Mouse (Mus musculus): ENCODE results near the gene Cdkn2d. TPM values are rescaled to one million over a fixed set of nuclear protein-coding genes. Genes with fewer than 3 reads are reported as not detected.
A peak's percentile ranks its signal among the peaks of the same experiment; 100 is the strongest.

Cdkn2d gene
- polyA plus RNA-seq, 1 experiment, result 11.6 TPM

- Histone ChIP-seq H3K27ac (ENCODE audit: insufficient read depth, low read length) (peak overlapping the region; percentile 77), H3K27me3 (ENCODE audit: control insufficient read depth, insufficient read depth, low read length, poor library complexity, severe bottlenecking) (no peaks in the 10 kb centered on the region), H3K4me3 (ENCODE audit: low read depth, low read length) (no peak overlapping the region), H3K4me1 (ENCODE audit: control insufficient read depth, insufficient read depth, low read length) (peaks cover 4% of the 10 kb centered on the region), H3K9ac (ENCODE audit: low read depth, poor library complexity, severe bottlenecking) (peak overlapping the region; percentile 56; the same call in 1 of the 2 replicates), H3K9me3 (replicated peaks; ENCODE audit: control insufficient read depth, insufficient read depth, low read length, poor library complexity, severe bottlenecking) (no peaks in the 10 kb centered on the region), H3K36me3 (ENCODE audit: control insufficient read depth, insufficient read depth, low read length, poor library complexity, severe bottlenecking) (no peaks in the 10 kb centered on the region)
- TF ChIP-seq EP300 (IDR thresholded peaks at IDR 0.05; ENCODE audit: insufficient read depth, low read depth, low read length) (no peak), CTCF (IDR thresholded peaks at IDR 0.05; ENCODE audit: low read depth, low read length) (no peak), POLR2A (IDR thresholded peaks at IDR 0.05; ENCODE audit: insufficient read depth, low read length) (no peak)
These were observed 23.3 kb upstream of the Cdkn2d start for GRCm38 (mm10) chr9:21314367-21315140.

GRCm38 (mm10) chr9:21313394-21313793, 22.2 kb upstream of the Cdkn2d start:
- Histone ChIP-seq H3K36me3 (ENCODE audit: control insufficient read depth, insufficient read depth, low read length, poor library complexity, severe bottlenecking) (no peaks in the 10 kb centered on the region), H3K27ac (ENCODE audit: insufficient read depth, low read length) (no peak overlapping the region), H3K4me3 (ENCODE audit: low read depth, low read length) (no peak overlapping the region), H3K9ac (ENCODE audit: low read depth, poor library complexity, severe bottlenecking) (no peak overlapping the region), H3K27me3 (ENCODE audit: control insufficient read depth, insufficient read depth, low read length, poor library complexity, severe bottlenecking) (no peaks in the 10 kb centered on the region), H3K4me1 (ENCODE audit: control insufficient read depth, insufficient read depth, low read length) (peaks cover 4% of the 10 kb centered on the region), H3K9me3 (replicated peaks; ENCODE audit: control insufficient read depth, insufficient read depth, low read length, poor library complexity, severe bottlenecking) (no peaks in the 10 kb centered on the region)
- 0 out of 2 replicates have a peak, but pooled peaks have one; percentile 20 for TF ChIP-seq EP300 (IDR thresholded peaks at IDR 0.05; ENCODE audit: insufficient read depth, low read depth, low read length)
- peak; percentile 89 for TF ChIP-seq CTCF (IDR thresholded peaks at IDR 0.05; ENCODE audit: low read depth, low read length)
- TF ChIP-seq POLR2A (IDR thresholded peaks at IDR 0.05; ENCODE audit: insufficient read depth, low read length), result no peak

DNA sequence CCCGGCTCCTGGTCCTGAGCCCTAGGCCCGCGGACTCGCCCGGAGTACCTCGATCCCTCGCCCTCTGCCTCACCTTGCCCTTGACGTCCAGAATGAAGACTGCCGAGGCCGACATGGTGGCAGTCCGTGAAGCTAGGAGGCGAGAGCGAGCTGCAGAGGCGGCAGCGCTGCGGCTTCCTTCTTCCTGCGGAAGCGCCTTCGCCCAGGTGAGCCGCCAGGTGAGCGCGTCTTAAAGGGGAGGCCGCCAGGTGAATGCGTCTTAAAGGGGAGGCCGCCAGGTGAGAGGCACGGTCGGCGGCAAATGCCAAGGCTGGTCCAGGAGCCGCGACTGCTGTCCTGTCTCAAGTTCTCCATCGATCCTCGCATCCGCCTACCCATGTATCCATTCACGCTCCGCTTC, 20.9 kb upstream of the Cdkn2d start, which contains the start of gene Ap1m2:
TSS of gene Ap1m2 (minus strand) at position 204 of the 400 bp plus-strand sequence.
- TF ChIP-seq POLR2A (IDR thresholded peaks at IDR 0.05; ENCODE audit: insufficient read depth, low read length) (no peak), EP300 (IDR thresholded peaks at IDR 0.05; ENCODE audit: insufficient read depth, low read depth, low read length) (no peak), CTCF (IDR thresholded peaks at IDR 0.05; ENCODE audit: low read depth, low read length) (no peak)
- Histone ChIP-seq H3K4me1 (ENCODE audit: control insufficient read depth, insufficient read depth, low read length) (peaks cover 4% of the 10 kb centered on the region), H3K27me3 (ENCODE audit: control insufficient read depth, insufficient read depth, low read length, poor library complexity, severe bottlenecking) (no peaks in the 10 kb centered on the region), H3K27ac (ENCODE audit: insufficient read depth, low read length) (no peak within 1 kb of the TSS), H3K9me3 (replicated peaks; ENCODE audit: control insufficient read depth, insufficient read depth, low read length, poor library complexity, severe bottlenecking) (no peaks in the 10 kb centered on the region), H3K4me3 (ENCODE audit: low read depth, low read length) (peak within 1 kb of the TSS; percentile 83), H3K9ac (ENCODE audit: low read depth, poor library complexity, severe bottlenecking) (peak within 1 kb of the TSS; percentile 54), H3K36me3 (ENCODE audit: control insufficient read depth, insufficient read depth, low read length, poor library complexity, severe bottlenecking) (no peaks in the 10 kb centered on the region)

DNA sequence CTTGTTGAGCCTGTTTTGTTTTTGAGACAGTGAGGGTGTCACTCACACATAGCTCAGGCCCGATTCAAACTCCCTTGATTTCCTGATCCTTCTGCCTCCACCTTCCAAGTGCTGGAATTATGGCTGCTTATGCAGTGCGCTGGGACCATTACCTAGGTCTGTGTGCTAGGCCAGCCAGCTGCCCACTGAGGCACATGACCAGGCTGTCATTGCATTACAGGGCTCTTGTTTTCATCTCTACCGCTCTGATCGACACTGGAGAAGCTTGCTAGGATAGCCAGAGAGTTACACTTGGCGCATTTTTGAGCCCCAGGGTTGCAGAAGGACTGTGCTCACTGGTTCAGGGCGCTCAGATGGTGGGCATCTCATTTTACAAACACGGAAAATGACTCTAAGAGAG, 20.5 kb upstream of the Cdkn2d start:
- peaks cover 4% of the 10 kb centered on the region for H3K4me1 ChIP-seq (ENCODE audit: control insufficient read depth, insufficient read depth, low read length)
- peak overlapping the region; percentile 54 for H3K9ac ChIP-seq (ENCODE audit: low read depth, poor library complexity, severe bottlenecking)

GRCm38 (mm10) chr9:21309150-21309741, 18.0 kb upstream of the Cdkn2d start:
- Histone ChIP-seq H3K27ac (ENCODE audit: insufficient read depth, low read length) (no peak overlapping the region), H3K4me1 (ENCODE audit: control insufficient read depth, insufficient read depth, low read length) (peaks cover 2% of the 10 kb centered on the region), H3K27me3 (ENCODE audit: control insufficient read depth, insufficient read depth, low read length, poor library complexity, severe bottlenecking) (no peaks in the 10 kb centered on the region), H3K36me3 (ENCODE audit: control insufficient read depth, insufficient read depth, low read length, poor library complexity, severe bottlenecking) (no peaks in the 10 kb centered on the region), H3K4me3 (ENCODE audit: low read depth, low read length) (peak overlapping the region; percentile 52), H3K9me3 (replicated peaks; ENCODE audit: control insufficient read depth, insufficient read depth, low read length, poor library complexity, severe bottlenecking) (no peaks in the 10 kb centered on the region), H3K9ac (ENCODE audit: low read depth, poor library complexity, severe bottlenecking) (peak overlapping the region; percentile 10; the same call in 1 of the 2 replicates)
- no peak for TF ChIP-seq POLR2A (IDR thresholded peaks at IDR 0.05; ENCODE audit: insufficient read depth, low read length)
- TF ChIP-seq EP300 (IDR thresholded peaks at IDR 0.05; ENCODE audit: insufficient read depth, low read depth, low read length), result no peak
- no peak for TF ChIP-seq CTCF (IDR thresholded peaks at IDR 0.05; ENCODE audit: low read depth, low read length)

More for the DNA sequence above, 20.5 kb upstream of the Cdkn2d start:
- Histone ChIP-seq H3K9me3 (replicated peaks; ENCODE audit: control insufficient read depth, insufficient read depth, low read length, poor library complexity, severe bottlenecking) (no peaks in the 10 kb centered on the region), H3K27ac (ENCODE audit: insufficient read depth, low read length) (no peak overlapping the region), H3K4me3 (ENCODE audit: low read depth, low read length) (peak overlapping the region; percentile 83), H3K27me3 (ENCODE audit: control insufficient read depth, insufficient read depth, low read length, poor library complexity, severe bottlenecking) (no peaks in the 10 kb centered on the region), H3K36me3 (ENCODE audit: control insufficient read depth, insufficient read depth, low read length, poor library complexity, severe bottlenecking) (no peaks in the 10 kb centered on the region)
- TF ChIP-seq EP300 (IDR thresholded peaks at IDR 0.05; ENCODE audit: insufficient read depth, low read depth, low read length), result no peak
- TF ChIP-seq POLR2A (IDR thresholded peaks at IDR 0.05; ENCODE audit: insufficient read depth, low read length), result no peak
- no peak for TF ChIP-seq CTCF (IDR thresholded peaks at IDR 0.05; ENCODE audit: low read depth, low read length)

GRCm38 (mm10) chr9:21305065-21305464, 13.9 kb upstream of the Cdkn2d start:
- no peaks in the 10 kb centered on the region for H3K4me1 ChIP-seq (ENCODE audit: control insufficient read depth, insufficient read depth, low read length)
- no peaks in the 10 kb centered on the region for H3K36me3 ChIP-seq (ENCODE audit: control insufficient read depth, insufficient read depth, low read length, poor library complexity, severe bottlenecking)
- H3K9me3 ChIP-seq (replicated peaks; ENCODE audit: control insufficient read depth, insufficient read depth, low read length, poor library complexity, severe bottlenecking), result no peaks in the 10 kb centered on the region
- H3K27me3 ChIP-seq (ENCODE audit: control insufficient read depth, insufficient read depth, low read length, poor library complexity, severe bottlenecking), result no peaks in the 10 kb centered on the region
- TF ChIP-seq CTCF (IDR thresholded peaks at IDR 0.05; ENCODE audit: low read depth, low read length), result no peak
- TF ChIP-seq EP300 (IDR thresholded peaks at IDR 0.05; ENCODE audit: insufficient read depth, low read depth, low read length), result no peak
- TF ChIP-seq POLR2A (IDR thresholded peaks at IDR 0.05; ENCODE audit: insufficient read depth, low read length), result no peak
- no peak overlapping the region for H3K27ac ChIP-seq (ENCODE audit: insufficient read depth, low read length)
- H3K4me3 ChIP-seq (ENCODE audit: low read depth, low read length), result no peak overlapping the region
- H3K9ac ChIP-seq (ENCODE audit: low read depth, poor library complexity, severe bottlenecking), result no peak overlapping the region

Measured in ES-Bruce4 (cell line).